ENCODE assay signal across 12 mouse cellular contexts in the genomic region with DNA sequence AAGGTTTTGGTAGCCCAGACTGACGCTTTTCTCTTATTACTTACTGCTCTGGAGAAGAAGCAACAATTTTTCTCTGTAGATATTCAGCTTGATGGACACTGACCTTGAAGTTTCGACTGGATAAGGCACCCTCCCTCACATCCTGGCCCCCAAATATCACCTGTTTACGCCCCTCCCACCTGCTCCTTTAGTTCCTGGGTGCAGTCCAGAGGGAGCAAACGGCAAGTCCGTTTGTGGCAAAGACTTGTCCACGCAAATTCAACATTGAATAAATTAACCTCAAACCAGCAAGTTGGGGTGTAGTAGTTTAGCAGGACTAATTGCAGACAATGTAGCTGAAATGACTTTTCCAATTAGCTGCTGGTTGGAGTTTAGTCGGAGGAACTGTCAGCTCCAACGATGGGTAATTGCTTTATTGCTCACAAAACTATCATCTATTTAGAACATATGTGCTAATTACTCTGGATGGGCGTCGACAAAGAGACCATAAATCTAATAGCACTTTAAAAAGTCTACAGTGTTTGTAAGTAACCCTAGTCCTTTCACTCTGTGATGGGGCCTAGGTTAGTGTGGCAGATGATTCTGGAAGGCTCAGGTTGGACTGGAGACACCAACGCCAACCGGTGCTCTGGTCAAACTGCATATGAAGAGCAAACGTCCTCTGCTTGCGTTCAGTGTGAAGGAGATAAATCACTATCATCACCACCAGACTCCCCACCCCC. TPM values are rescaled to one million over a fixed set of nuclear protein-coding genes. Genes with fewer than 3 reads are reported as not detected.
DNase-seq lines count a peak whose midpoint lies in the region; TF ChIP-seq lines count a peak whose summit lies in the region.
"Had no signal": no experiment of that assay in that cellular context is flagged by ENCODE, and none has a peak within 500 bp of the region (broad histone marks: within the 10 kb centered on the region; RNA-seq: fewer than 3 reads in every experiment).

No protein-coding gene starts in this region.

- H3K9me3 ChIP-seq in forebrain, embryonic 10.5 days, result no peaks in the 10 kb centered on the region
- H3K9me3 ChIP-seq in limb, embryonic 10.5 days (replicated peaks), result no peaks in the 10 kb centered on the region

- H3K27ac ChIP-seq in left cerebral cortex, adult 2 months, result peak overlapping the region; percentile 99
- peak overlapping the region; percentile 86 for H3K27ac ChIP-seq in forebrain, embryonic 10.5 days
- H3K27ac ChIP-seq in limb, embryonic 10.5 days, result no peak overlapping the region
- H3K27ac ChIP-seq: liver, embryonic 14.5 days had no signal

- peak overlapping the region; percentile 54 for H3K4me3 ChIP-seq in left cerebral cortex, adult 2 months
- H3K4me3 ChIP-seq in forebrain, embryonic 10.5 days, result peak overlapping the region; percentile 51
- peak overlapping the region; percentile 49; the same call in 1 of the 2 replicates for H3K4me3 ChIP-seq in limb, embryonic 10.5 days

- WGBS in forebrain, embryonic 10.5 days, result 5% methylated on average over 14 of the region's 14 CpGs
- 3% methylated on average over 14 of the region's 14 CpGs for WGBS in limb, embryonic 10.5 days

- H3K4me1 ChIP-seq in forebrain, embryonic 10.5 days, result peaks cover 95% of the 10 kb centered on the region
- H3K4me1 ChIP-seq in limb, embryonic 10.5 days, result peaks cover 62% of the 10 kb centered on the region

- intact Hi-C loops in left cerebral cortex, adult 2 months (cut with DNase I), result loop anchor here (1.0 to 2.0 kb wide), 2 partner anchors 15 to 450 kb away; no protein-coding TSS in a partner anchor
- intact Hi-C loops in left cerebral cortex, postnatal 14 days (cut with DNase I), result loop anchor here (10.0 kb wide), 4 partner anchors 376 to 1364 kb away; no protein-coding TSS in a partner anchor

- TF ChIP-seq CTCF in left cerebral cortex, adult 2 months (IDR thresholded peaks at IDR 0.05), result no peak

- H3K27me3 ChIP-seq in forebrain, embryonic 10.5 days (ENCODE audit: poor library complexity, severe bottlenecking), result peaks cover 99% of the 10 kb centered on the region
- peaks cover 95% of the 10 kb centered on the region for H3K27me3 ChIP-seq in limb, embryonic 10.5 days (ENCODE audit: low read depth, poor library complexity, severe bottlenecking)

- peak in 1 of 2 experiments; percentile 19 for DNase-seq in left cerebral cortex, adult 2 months (ENCODE audit: extremely low spot score in 1 of 2, low spot score in 2 of 2)
- no peak for DNase-seq in left cerebral cortex, postnatal 14 days (ENCODE audit: low spot score in 2 of 2)
- no peak for DNase-seq in forebrain, embryonic 10.5 days (ENCODE audit: extremely low spot score, low spot score)
- no peak for DNase-seq in limb, embryonic 10.5 days (ENCODE audit: low spot score)
- DNase-seq in retina, postnatal 1 day, result peak; percentile 56
- no peak for DNase-seq in kidney, postnatal 14 days
- no peak for DNase-seq in cerebellum, adult 9-11 months
- DNase-seq: cerebellum, postnatal 10 days; heart, postnatal 36 days; thymus, adult 2 months had no signal

- H3K36me3 ChIP-seq in forebrain, embryonic 10.5 days (replicated peaks), result no peaks in the 10 kb centered on the region
- H3K36me3 ChIP-seq in limb, embryonic 10.5 days, result no peaks in the 10 kb centered on the region

RNA-seq across cellular contexts. Expression of a gene that starts 9.3 kb away (rescaled TPM):
- 100 to 1,000 TPM; 118 to 125 TPM for total RNA-seq in left cerebral cortex, adult 2 months (2021)
- total RNA-seq in left cerebral cortex, postnatal 14 days (2021), result 100 to 1,000 TPM; 133 to 142 TPM
- 64.9 and 66.1 TPM in 2 replicates for polyA plus RNA-seq in forebrain, embryonic 10.5 days (2016; fragmentation: Nextera tagmentation; extraction: Ambion mirVana)
- polyA plus RNA-seq in limb, embryonic 10.5 days (2016; fragmentation: Nextera tagmentation; extraction: Ambion mirVana), result 18.2 and 19.6 TPM in 2 replicates
- total RNA-seq: megakaryocyte-erythroid progenitor cell, adult 5-6 weeks had no signal
